Mouse (Mus musculus): ENCODE results near the gene Ttc22. TPM values are rescaled to one million over a fixed set of nuclear protein-coding genes. Genes with fewer than 3 reads are reported as not detected.

Ttc22 gene
- polyA plus RNA-seq, 1 experiment from 2014 or later, result 0.92 TPM

DNA sequence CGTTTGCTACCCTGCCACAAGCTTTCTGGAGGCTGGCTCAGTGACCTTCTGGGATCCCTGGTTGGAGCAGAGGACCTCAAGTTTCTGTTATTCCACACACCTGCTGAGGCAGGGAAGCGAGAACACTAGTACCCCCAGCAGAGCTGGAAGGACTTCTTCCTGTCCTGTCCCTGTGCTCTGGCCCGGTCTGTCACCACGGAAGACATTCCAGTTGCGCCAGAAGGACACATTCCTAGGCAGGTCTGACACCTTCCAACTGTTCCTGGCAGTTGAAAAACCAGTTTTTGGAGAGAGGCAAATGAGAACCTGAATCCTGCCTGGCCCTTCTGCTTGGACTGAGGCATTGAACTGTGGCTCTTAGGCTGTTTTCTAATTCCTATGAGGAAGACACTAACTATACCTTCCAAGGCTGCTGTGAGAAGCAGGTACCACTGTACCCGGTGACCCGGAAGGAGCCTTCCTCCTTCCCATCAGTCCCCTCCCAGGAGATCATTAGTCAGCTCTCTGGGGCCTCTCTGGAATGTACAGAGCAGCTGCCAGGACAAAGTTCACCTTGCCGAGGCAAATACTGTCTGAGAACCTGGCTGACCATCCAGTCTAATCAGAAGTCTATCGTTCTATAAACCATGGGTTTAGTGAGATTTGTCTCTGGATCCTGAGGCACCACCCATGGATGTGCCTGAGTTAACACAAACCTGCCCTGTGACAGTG lies 6.6 kb downstream of the Ttc22 start:
- no peaks in the 10 kb centered on the region for H3K9me3 ChIP-seq (ENCODE audit: low read depth, low read length)
- no peak for TF ChIP-seq CTCF (IDR thresholded peaks at IDR 0.05; ENCODE audit: low read depth)
- ATAC-seq (ENCODE audit: insufficient read depth), result no peak
- peaks cover 17% of the 10 kb centered on the region for H3K27me3 ChIP-seq (ENCODE audit: insufficient read depth, low read length)
- no peak overlapping the region for H3K9ac ChIP-seq
- no peak overlapping the region for H3K4me3 ChIP-seq (ENCODE audit: low read depth, low read length)
- no peaks in the 10 kb centered on the region for H3K36me3 ChIP-seq (ENCODE audit: insufficient read depth)
- 21% methylated on average over 9 of the region's 9 CpGs for WGBS
- no peak overlapping the region for H3K4me2 ChIP-seq
- H3K27ac ChIP-seq (ENCODE audit: low read depth), result no peak overlapping the region
- H3K4me1 ChIP-seq (ENCODE audit: insufficient read depth), result 0 out of 2 replicates have a peak, but pooled peaks cover 3% of the 10 kb centered on the region
- peak; percentile 30 for DNase-seq

DNA sequence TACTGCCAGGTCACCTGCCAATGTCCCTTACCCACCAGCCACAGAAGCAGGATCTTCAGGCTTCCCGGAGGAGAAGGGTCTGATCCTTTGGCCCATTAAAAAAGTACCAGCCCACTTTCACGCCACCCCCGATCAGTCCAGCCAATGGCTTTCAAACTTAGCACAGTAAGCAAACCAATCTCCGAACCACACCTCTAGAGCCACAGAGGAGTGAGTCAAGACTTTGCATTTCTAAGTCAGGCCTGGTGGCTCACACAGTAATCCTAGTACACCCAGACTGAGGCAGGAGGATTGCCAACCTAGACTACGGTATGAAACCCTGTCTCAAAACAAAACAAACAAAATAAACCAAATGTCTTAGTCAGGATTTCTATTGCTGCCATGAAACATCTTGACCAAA lies 7.1 kb downstream of the Ttc22 start:
- no peak for TF ChIP-seq CTCF (IDR thresholded peaks at IDR 0.05; ENCODE audit: low read depth)
- Histone ChIP-seq H3K4me1 (ENCODE audit: insufficient read depth) (0 out of 2 replicates have a peak, but pooled peaks cover 3% of the 10 kb centered on the region), H3K36me3 (ENCODE audit: insufficient read depth) (no peaks in the 10 kb centered on the region), H3K4me2 (no peak overlapping the region), H3K9ac (no peak overlapping the region), H3K4me3 (ENCODE audit: low read depth, low read length) (no peak overlapping the region), H3K9me3 (ENCODE audit: low read depth, low read length) (no peaks in the 10 kb centered on the region), H3K27ac (ENCODE audit: low read depth) (no peak overlapping the region), H3K27me3 (ENCODE audit: insufficient read depth, low read length) (peaks cover 11% of the 10 kb centered on the region; the same call in 1 of the 2 replicates)
- WGBS, result 62% methylated on average over 5 of the region's 5 CpGs
- ATAC-seq (ENCODE audit: insufficient read depth) (no peak), DNase-seq (no peak)

DNA sequence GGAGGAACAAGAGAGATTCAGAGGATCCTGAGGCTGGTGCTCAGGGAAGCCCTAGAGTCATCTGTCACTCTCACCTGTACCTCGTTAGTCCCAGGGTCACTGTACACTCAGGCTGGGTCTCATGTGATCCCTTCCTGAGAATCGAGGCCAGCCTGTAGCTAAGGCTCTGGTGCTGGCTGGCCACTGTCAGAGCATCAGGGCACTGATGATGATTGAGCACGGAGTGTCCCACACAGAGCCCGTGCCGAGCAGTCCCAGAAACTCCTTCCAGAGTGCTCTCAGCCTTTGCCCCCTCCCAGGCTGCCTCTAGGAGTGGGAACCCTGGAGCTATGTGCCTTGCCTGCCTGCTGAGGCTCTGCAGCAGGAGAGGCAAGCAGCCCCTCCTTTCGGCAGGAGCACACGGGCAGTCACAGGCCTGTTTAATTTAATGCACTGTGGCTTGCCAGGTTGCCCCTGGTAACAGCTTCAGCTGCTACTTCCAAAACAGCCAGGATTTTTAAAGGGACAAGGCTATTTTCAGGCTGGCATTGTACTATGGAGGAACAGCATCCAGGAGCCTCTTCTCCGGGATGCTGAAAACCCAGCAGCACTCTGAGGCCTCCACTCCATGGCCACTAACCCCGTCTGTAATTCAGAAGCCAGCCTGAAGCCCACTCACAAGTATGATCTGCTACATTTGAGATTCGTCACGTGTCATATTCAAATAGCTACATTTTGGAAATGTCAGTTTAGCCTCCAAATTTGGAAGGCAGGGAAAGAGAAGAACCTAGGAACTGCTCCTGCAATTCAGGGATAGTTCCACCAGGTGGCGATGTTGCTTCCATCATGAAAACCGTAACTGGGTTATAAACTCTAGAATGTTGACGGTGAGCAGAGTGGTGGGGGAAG lies 8.3 kb downstream of the Ttc22 start:
- H3K36me3 ChIP-seq (ENCODE audit: insufficient read depth), result no peaks in the 10 kb centered on the region
- H3K4me2 ChIP-seq, result no peak overlapping the region
- H3K9ac ChIP-seq, result no peak overlapping the region
- no peaks in the 10 kb centered on the region for H3K9me3 ChIP-seq (ENCODE audit: low read depth, low read length)
- no peak overlapping the region for H3K4me3 ChIP-seq (ENCODE audit: low read depth, low read length)
- H3K4me1 ChIP-seq (ENCODE audit: insufficient read depth), result 0 out of 2 replicates have a peak, but pooled peaks cover 3% of the 10 kb centered on the region
- no peak overlapping the region for H3K27ac ChIP-seq (ENCODE audit: low read depth)
- TF ChIP-seq CTCF (IDR thresholded peaks at IDR 0.05; ENCODE audit: low read depth), result peak; percentile 90
- H3K27me3 ChIP-seq (ENCODE audit: insufficient read depth, low read length), result peaks cover 7% of the 10 kb centered on the region; the same call in 1 of the 2 replicates
- peak; percentile 90 for DNase-seq
- WGBS, result 18% methylated on average over 14 of the region's 14 CpGs
- peak; percentile 39; the same call in 1 of the 2 replicates for ATAC-seq (ENCODE audit: insufficient read depth)

DNA sequence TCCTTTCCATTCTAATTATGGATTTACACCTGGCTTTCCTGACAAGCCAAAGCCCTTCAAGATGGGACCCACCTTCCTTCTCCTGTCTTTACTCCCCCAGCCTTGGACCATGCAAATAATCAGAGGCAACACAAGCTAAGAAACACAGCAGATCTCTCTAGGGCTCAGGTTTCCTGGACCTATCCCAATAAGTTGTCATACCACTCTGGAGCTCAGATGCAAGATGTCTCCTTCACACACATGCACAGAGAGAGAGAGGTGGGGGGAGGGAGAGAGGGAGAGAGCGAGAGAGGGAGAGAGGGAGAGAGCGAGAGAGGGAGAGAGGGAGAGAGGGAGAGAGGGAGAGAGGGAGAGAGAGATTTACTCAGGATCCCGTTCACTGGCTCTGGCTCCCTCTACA lies 10.1 kb downstream of the Ttc22 start:
- Histone ChIP-seq H3K4me2 (no peak overlapping the region), H3K9ac (no peak overlapping the region), H3K4me1 (ENCODE audit: insufficient read depth) (0 out of 2 replicates have a peak, but pooled peaks cover 3% of the 10 kb centered on the region), H3K36me3 (ENCODE audit: insufficient read depth) (no peaks in the 10 kb centered on the region), H3K4me3 (ENCODE audit: low read depth, low read length) (no peak overlapping the region), H3K27ac (ENCODE audit: low read depth) (peak overlapping the region; percentile 65), H3K9me3 (ENCODE audit: low read depth, low read length) (no peaks in the 10 kb centered on the region), H3K27me3 (ENCODE audit: insufficient read depth, low read length) (no peaks in the 10 kb centered on the region; the same call in 1 of the 2 replicates)
- ATAC-seq (ENCODE audit: insufficient read depth) (peak; percentile 72; the same call in 1 of the 2 replicates), DNase-seq (peak; percentile 78)
- TF ChIP-seq CTCF (IDR thresholded peaks at IDR 0.05; ENCODE audit: low read depth), result no peak
- WGBS, result 23% methylated on average over 1 of the region's 3 CpGs

DNA sequence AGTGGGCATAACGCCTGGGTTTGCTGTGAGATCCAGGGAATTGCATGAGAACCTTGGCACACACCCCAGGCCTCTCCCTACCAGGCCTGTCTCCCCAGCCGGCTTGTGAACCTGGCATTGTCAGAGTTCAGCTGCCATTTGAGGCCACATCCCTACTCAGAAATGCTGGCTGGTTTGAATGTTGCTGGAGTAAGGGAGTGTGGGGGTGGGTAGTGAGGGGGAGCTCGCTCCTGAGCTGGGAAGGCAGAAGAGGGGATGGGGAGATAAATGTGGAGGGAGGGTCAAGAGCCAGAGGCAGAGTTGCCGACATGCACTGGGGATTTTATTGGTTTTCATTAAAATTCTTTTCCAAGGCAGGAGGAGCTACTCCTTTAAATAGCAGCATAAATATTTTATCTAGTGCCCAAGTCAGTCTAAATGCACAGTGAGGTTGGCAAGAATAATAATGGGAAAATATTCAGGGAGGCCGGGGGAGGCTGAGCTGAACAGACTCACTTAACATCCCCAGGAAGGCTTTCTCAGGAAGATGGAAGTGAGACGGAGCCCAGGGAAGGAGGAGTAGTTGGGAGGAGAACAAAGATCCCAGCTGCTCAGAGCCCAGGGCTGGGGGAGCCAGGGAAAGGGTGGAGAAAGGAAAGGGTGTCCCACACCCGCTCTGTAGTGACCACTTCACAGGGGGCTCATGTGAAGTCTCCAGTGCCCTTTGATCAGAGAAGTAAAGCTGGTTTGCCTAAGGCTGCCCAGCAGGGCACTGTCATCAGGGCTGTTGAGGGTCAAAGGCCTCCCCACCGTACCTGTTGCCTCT lies 11.3 kb downstream of the Ttc22 start:
- Histone ChIP-seq H3K27ac (ENCODE audit: low read depth) (peak overlapping the region; percentile 65), H3K9me3 (ENCODE audit: low read depth, low read length) (no peaks in the 10 kb centered on the region), H3K9ac (no peak overlapping the region), H3K36me3 (ENCODE audit: insufficient read depth) (no peaks in the 10 kb centered on the region), H3K27me3 (ENCODE audit: insufficient read depth, low read length) (no peaks in the 10 kb centered on the region; the same call in 1 of the 2 replicates), H3K4me3 (ENCODE audit: low read depth, low read length) (no peak overlapping the region), H3K4me2 (no peak overlapping the region), H3K4me1 (ENCODE audit: insufficient read depth) (0 out of 2 replicates have a peak, but pooled peaks cover 3% of the 10 kb centered on the region)
- DNase-seq (peak; percentile 44), ATAC-seq (ENCODE audit: insufficient read depth) (peak; percentile 20; the same call in 1 of the 2 replicates)
- TF ChIP-seq CTCF (IDR thresholded peaks at IDR 0.05; ENCODE audit: low read depth), result no peak
- WGBS, result 21% methylated on average over 8 of the region's 8 CpGs

DNA sequence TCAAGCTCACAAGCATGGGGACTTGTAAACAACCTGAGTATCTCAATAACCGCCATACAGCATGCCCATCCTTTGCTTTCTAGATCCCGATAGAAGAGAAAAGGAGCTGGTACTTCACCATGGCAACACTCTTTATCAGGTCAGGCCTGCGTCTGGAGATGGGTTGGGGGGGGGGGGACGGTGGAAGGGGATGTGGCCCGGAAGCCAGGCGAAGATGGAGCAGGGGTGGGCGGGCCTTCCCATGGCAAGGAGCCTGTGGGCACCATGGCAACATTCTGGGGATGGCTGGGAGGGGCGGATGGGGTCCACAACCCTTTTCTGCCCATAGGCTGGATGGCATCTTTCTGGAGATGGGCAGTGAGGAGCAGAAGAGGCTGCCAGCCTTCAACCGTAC lies 11.9 kb downstream of the Ttc22 start:
- no peak overlapping the region for H3K4me3 ChIP-seq (ENCODE audit: low read depth, low read length)
- H3K9me3 ChIP-seq (ENCODE audit: low read depth, low read length), result no peaks in the 10 kb centered on the region
- ATAC-seq (ENCODE audit: insufficient read depth) (no peak), DNase-seq (no peak)
- H3K9ac ChIP-seq, result no peak overlapping the region
- H3K4me2 ChIP-seq, result no peak overlapping the region
- 36% methylated on average over 9 of the region's 9 CpGs for WGBS
- H3K4me1 ChIP-seq (ENCODE audit: insufficient read depth), result 0 out of 2 replicates have a peak, but pooled peaks cover 3% of the 10 kb centered on the region
- no peaks in the 10 kb centered on the region for H3K36me3 ChIP-seq (ENCODE audit: insufficient read depth)
- H3K27ac ChIP-seq (ENCODE audit: low read depth), result peak overlapping the region; percentile 65
- no peak for TF ChIP-seq CTCF (IDR thresholded peaks at IDR 0.05; ENCODE audit: low read depth)
- no peaks in the 10 kb centered on the region; the same call in 1 of the 2 replicates for H3K27me3 ChIP-seq (ENCODE audit: insufficient read depth, low read length)

All from lung, embryonic 14.5 days (tissue).